Mouse (Mus musculus) E14TG2a.4 (cell line): ENCODE measurements around the gene Pfn4.

ENCODE experiments used
- CTCF ChIP-seq: conservative IDR thresholded peaks from 2 replicates; pipeline ENCODE4 v1.5.1; 2014; ENCODE audit warnings: low read length
- NANOG ChIP-seq: IDR thresholded peaks from 2 replicates; pipeline ENCODE4 v1.6.1; 2014; ENCODE audit warnings: borderline replicate concordance, low read length, mixed read lengths
- POU5F1 ChIP-seq: IDR thresholded peaks from 2 replicates; pipeline ENCODE4 v1.6.1; 2014; ENCODE audit warnings: low read length, borderline replicate concordance

DNA sequence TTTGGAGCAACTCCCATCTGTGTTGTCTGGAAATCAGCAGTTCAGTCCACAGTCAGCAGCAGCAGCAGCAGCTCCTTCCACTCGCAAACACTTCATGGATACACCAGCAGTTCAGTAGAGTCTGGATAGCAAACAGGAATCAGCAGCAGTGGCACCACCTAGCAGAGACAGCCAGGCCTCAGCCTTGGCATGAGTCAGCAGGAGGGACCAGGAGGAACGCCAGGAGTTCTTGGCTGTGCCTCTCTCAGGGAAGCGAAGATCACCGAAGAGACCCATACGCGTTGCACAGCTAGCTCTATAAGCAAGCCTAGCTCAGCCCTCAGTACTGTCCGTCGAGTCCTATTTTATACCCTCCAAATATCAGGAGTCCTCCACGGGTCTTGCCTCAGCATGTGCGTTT is 24.3 kb upstream of the Pfn4 start:
- TF ChIP-seq CTCF (no peak), NANOG (no peak), POU5F1 (no peak)
